Mouse (Mus musculus): Measurements from ENCODE around the gene Vhl. TPM values are rescaled to one million over a fixed set of nuclear protein-coding genes. Genes with fewer than 3 reads are reported as not detected.
A peak's percentile ranks its signal among the peaks of the same experiment; 100 is the strongest.

Vhl gene
- polyA plus RNA-seq, 1 experiment from 2014 or later, result 33.1 TPM

DNA sequence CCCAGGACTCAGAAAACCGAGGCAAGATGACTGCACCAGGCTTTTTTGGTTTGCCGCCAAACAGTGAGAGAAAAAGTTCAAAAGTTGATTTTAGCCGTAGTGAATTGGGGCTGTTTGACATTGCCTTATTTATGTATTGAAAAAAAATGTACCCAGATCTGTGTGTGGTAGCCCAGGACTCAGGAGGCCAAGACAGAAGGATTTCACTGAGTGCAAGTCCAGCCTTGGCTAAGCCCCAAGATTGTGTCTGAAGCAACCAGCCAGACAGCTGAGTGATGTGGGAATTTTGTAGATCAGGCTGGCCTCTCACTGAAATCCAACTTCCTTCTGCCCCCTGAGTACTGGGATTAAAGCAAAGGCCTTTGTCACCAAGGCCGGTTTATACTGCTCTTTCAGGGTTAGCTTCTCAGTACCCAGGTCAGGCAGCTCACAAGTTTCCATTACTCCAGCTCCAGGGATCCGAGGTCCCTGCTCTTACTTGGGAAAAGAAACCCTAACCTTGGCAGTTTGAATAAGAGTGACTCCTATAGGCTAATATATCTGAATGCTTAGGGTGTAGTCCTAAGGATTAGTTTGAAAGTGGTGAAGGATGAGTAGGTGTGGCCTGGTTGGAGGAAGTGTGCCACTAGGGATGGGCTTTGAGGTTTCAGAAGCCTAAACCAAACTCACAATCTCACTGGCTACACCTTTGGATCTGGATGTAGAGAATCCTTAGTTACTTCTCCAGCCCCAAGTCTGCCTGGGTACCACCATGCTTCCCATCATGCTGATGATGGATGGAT, 1.4 kb downstream of the Vhl start:
- DNase-seq (ENCODE audit: low spot score), result no peak

DNA sequence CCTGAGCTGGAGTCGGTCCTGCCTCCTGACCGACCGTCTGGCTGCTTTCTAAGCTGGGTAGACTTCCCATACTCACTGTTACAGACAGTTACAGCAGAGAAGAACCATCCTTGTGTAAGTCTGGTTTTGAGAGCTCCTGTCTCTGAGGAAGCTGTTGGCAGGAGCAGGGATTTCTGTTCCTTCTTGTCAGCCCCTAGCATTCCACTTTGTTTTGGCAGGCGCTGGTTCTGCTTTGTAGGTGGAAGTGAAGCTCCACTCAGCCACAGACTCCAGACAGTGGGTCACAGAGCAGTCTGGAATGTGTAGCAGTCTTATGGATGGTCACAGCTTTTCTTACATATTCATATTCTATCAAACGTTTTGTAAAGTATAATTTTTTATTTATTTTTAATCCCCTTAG, 6.6 kb downstream of the Vhl start:
- DNase-seq (ENCODE audit: low spot score), result no peak

DNA sequence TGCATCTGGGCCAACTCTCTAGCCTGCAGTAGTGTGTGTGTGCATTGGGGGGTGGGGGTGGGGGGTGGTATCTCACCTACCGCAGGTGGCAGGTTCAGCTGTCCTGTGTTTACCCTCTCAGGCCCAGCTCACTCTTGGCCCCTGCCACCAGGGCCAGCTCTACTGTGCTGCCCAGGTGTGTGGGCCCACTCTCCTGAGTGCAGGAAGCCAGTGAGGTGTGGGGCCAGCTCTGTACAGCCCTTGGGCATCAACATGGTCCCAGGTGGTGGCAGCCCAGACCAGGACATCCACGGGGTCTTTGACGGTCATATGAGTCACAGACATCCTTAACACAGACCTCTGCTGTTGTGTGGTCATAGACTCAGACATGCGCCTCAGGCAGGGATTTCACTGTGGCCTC, 9.1 kb downstream of the Vhl start:
- no peak for DNase-seq (ENCODE audit: low spot score)

DNA sequence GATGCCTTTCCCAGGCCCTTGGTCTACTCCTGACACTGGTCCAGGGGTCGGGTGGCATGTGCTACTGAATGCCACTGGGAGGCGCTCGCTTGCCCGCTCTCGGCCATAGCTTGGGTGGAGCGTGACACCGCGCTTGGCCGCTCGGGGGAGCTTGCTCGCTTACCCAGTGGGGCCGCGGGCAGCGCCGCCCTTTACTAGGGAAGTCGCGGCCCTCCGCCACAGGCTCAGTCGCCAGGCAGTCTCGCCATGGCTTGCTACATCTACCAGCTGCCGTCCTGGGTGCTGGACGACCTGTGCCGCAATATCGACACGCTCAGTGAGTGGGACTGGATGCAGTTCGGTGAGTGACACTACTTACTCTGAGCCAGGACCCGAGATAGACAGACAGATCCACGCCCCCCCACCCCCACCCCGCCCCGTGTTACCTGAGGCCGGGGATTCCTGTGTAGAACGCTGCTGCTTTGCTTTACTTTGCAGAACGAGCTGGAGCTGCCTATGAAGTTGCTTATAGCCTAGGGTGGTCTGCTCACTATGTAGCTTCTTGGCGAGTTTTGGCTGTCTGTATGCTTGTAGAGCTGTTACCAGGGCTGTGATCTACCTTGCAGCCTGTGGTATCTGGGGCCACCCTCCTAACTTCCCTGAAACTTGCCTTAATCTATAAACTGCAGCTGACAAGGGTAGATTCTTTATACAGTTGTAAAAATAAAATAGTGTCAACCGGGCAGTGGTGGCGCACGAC, 14.7 kb downstream of the Vhl start, which contains the start of gene Irak2:
TSS of gene Irak2 (plus strand) at position 166 of the 739 bp plus-strand sequence.
- DNase-seq (ENCODE audit: low spot score), result peak; percentile 94

DNA sequence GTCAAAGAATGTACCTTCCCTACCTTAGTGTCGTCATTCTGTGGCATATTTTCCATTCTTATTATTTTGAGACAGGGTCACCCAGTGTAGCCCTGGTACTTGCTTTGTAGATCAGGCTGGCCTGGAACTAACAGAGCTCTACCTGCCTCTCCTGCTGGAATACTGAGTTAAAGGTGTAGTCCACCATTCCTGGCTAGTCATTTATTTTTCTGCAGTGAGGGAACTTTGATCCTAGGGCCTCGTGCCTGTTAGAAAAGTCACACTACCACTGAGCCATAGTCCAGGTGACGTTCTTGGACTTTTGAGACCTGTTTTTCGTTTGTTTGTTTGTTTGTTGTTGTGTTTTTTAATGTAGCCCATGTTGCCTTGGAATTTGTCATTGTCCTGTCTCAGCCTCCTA, 15.4 kb downstream of the Vhl start:
- DNase-seq (ENCODE audit: low spot score), result no peak

DNA sequence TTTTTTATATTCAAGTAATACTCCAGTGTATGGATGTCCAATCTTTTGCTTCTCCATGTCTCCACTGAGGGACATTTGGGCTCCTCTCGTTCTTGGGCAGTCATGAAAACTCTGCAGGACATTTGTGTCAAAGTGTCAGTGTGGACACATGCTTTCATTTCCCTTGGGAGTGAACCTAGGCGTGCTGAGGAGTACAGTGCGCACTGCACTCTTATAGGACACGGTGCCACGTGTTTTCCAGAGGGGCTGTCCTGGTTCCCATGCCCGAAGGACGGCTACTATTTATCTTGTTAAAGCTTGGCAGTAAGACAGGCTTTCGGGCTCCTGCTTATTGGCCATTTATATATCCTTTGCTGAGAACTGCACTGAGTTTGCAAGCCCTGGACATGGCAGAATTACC, 18.8 kb downstream of the Vhl start:
- no peak for DNase-seq (ENCODE audit: low spot score)

DNA sequence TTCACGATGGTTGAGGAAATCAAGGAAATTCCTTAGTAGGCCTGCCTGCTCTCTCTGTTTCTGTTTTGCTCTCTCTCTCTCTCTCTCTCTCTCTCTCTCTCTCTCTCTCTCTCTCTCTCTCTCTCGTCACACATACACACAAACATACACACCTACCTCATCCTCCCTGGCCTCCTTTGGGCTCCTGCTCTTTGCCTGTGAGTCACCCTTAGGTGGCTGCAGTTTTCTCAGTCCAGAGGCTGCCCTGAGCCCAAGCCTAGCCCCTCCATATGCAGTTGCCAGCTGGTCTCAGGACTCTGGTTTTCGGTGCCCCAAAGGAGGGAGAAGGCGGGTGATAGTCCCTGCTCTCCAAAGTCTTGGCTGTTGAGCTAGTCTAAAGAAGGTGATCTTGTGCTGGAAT, 19.3 kb downstream of the Vhl start:
- no peak for DNase-seq (ENCODE audit: low spot score)

DNA sequence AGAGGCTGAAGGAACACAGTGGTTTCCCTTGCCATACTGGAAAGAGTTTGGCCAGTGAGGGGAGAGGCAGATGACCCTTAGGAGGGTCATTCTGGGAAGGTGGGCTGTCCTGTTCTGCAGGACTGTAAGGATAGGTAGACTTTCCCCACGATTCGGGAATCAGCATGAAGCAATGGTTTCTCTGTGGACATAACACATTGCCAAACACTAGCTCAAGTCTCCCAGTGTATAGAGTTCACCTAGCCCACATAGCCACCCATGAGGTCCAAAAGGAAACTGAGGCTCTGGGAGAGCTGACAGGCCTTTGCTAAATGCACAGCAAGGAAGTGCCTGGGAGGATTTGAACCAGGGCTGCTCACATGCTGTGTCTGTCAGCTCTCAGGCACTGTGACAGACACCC, 20.2 kb downstream of the Vhl start:
- DNase-seq (ENCODE audit: low spot score), result no peak

DNA sequence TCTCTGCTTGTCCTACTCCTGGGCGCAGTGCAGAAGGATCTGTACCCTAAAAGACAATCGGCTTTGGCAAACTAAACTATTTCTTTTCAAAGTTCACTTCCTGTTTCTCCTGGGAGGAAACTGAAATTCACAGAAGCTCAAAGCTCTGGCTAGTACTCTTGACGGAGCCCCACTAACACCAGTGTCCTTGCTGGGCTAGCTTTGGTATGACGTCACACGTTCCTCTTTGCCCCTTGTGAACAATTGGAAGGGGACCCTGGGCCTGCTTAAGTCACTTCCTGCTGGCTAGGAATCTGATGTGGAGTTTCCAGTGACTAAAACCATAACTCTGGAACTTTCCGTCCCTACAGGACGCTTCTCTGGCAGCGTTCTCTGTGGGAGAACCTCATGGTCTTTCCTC, 21.0 kb downstream of the Vhl start:
- no peak for DNase-seq (ENCODE audit: low spot score)

DNA sequence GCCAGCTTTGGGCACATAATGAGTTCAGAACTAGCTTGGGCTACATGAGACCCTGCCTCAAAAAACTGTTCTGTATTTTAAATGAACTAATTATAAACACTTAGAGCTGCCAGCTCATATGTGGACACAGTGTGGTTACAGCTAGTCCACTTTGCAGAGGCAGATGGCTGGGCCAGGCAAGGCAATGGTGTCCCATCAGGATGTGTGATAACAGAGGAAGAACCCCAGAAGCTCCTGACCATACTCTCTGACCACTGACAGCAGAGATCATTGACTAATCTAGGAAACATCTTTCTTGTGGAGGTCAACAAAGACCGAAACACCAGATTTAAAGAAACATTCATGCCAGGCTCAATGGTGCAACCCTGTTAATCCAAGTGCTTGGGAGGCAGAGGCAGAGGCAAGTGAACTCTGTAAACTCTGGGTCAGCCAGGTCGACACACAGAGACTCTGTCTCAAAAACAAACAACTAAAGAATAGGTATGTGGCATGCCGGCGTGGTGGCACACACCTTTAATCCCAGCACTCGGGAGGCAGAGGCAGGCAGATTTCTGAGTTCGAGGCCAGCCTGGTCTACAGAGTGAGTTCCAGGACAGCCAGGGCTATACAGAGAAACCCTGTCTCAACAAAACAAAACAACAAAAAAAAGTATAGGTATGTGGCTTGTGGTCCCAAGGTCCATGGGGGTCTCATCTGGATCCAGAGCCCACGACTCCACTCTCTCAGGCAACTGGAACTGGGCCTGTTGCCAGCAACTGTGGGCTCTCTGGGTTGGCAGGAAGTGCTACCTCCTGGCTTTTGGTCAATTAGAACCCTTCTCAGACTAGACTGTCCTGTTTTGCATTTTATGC, 25.8 kb downstream of the Vhl start:
- DNase-seq (ENCODE audit: low spot score), result no peak

DNA sequence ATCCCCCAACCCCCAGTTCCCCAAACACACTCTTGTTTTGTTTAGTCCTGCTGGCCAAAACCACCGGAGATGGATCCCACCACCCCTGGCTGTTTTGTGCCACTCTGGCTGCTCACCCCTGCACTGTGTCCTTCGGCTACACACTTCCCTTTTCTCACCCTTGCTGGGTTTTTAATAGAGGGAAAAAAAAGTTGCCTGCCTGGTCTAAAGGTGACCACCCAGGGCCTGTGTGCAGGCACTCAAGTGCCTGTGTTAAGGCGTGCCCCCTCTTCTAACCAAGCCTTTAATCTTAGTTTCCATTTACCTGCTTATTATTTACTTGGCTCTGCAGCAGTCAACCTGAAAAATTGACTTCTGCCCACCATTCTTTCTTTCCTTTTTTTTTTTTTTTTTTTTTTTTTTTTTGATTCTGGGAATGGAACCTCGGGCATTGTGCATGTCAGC, 26.5 kb downstream of the Vhl start:
- no peak for DNase-seq (ENCODE audit: low spot score)

DNA sequence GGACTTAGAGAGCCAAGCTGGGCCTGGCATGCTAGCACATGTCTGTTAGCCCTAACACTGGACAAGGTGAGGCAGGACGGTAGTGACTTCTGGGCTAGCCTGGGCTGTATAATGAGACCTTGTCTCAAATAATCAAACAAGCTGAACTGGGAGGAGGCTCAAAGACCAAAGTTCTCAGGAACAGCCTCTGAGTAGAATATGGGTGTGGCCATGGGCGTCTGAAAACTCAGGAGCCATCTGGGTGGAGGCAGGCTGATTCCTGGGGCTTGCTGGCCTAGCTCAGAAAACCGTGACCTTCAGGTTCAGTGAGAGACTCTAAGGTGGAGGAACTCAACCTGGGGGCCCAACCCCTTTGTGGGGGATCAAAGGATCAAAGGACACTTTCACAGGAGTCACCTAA, 27.9 kb downstream of the Vhl start:
- no peak for DNase-seq (ENCODE audit: low spot score)

DNA sequence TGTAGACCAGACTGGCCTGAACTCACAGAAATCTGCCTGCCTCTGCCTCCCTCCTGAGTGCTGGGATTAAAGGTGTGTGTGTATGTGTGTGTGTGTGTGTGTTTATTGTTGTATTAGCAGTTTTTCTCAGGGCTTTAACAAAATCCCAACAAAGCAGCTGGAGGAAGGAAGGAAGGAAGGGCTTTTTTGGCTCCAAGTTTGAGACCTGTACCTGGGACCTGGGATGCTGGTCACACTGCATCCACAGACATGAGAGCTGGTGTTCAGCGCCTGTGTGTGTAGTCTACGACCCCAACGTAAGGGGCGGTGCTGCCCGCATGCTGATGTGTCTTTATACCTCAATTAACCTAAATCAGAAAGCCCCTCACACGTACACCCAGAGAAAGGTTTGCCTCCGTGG, 29.8 kb downstream of the Vhl start:
- DNase-seq (ENCODE audit: low spot score), result no peak

DNA sequence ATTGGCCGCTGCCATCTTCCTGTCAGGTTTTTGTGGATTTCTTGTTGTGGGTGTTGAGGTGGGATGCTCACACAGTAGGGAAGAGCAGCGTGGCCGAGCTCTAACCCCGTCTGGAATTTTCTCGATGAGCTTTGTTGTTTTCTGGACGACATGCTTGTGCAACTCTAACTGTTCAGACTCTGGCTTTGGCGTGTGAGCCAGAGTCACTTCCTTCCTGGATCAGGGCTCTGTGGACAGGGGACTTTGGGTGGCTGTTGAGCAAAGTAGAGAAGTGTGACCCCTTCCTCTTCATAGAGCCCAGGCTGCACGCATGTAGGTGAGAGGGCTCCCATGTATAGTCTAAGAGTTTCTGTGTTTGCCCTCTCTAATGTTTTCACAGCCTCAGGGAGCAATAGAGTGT, 30.3 kb downstream of the Vhl start:
- DNase-seq (ENCODE audit: low spot score), result no peak

DNA sequence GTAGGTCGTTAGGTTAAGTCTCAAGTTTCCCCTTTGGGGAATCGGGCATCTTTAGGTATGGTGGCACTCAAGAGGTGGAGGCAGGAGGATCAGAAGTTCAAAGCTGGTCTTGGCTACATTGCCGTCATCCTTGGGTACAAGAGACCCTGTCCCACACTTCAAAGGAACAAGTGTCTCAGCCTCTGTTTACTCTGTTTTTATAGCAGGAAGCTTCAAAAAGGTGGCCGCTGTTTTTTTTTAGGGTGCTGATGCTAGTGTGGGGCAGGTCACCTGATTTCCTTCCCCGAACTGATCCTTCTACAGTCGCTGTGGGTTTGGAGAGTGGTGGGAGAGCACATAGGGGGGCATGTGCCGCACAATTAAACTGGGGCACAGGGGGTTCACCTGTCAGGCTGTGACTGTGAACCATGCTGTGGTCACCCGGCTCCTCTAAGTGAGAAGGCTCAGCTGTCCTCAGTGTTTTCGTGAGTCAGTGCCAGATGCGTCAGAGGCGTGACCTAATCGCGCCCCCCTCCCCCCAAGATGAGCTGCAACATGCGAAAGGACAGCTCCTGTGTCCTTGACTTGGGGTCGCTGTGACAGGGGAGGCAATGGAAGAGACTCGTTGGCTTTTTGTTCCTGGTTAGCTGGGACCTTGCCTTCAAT, 31.1 kb downstream of the Vhl start:
- DNase-seq (ENCODE audit: low spot score), result peak; percentile 26

DNA sequence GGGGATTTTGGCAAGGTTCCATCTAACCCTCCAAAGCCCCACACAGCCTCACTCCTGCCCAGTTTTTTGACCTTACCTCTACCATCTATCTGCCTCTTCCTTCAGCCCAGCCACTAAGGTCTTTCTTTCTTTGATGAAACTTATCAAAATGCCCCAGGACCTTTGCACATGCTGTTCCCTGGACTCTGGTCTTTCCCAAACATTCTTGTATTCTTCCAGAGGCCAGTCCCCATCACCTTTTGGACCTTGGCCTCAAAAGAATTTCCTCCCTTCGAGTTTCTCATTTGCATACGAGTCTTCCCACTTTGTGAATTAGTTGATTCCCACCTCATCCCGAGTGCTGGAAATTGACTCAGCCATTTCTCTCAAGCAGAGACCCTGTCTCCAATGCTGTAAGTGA, 31.7 kb downstream of the Vhl start:
- no peak for DNase-seq (ENCODE audit: low spot score)

DNA sequence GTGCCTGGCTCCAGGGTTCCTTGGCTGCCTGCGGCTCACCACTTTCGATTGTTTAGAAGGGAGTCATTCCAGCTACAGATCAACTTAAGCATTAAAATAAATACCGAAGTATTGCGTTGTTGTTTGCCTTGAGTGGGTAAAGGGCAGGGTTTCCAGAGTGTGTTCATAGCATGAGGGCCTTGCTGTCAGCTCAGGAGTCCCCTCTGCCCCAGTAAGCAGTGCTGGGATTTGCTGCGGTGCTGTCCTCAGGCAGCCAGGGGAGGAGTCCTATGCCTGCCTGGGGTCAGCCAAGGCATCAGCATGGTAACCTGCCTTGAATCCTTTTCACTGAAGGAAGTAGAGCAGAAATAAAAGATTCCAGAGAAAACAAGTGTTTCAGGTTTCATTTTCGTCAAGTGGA, 33.1 kb downstream of the Vhl start:
- DNase-seq (ENCODE audit: low spot score), result no peak

DNA sequence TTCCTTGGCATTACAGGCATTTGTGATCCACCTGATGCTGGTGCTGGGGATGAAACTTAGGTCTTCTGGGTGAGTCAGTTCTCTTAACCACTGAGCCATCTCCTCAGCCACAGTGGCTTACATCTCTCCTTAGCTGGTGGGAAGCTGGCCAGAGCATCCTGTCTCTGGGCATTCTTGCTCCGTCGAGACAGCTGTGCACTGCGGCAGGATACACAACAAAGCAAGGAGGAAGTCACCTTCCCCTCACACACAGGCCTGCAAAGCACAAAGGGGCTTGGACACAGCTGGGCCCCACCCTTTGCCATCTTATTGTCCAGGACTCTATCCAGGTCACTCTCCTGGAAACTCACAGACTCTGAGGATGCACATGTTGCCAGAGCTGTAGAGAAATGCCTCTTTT, 34.5 kb downstream of the Vhl start:
- peak; percentile 21 for DNase-seq (ENCODE audit: low spot score)

DNA sequence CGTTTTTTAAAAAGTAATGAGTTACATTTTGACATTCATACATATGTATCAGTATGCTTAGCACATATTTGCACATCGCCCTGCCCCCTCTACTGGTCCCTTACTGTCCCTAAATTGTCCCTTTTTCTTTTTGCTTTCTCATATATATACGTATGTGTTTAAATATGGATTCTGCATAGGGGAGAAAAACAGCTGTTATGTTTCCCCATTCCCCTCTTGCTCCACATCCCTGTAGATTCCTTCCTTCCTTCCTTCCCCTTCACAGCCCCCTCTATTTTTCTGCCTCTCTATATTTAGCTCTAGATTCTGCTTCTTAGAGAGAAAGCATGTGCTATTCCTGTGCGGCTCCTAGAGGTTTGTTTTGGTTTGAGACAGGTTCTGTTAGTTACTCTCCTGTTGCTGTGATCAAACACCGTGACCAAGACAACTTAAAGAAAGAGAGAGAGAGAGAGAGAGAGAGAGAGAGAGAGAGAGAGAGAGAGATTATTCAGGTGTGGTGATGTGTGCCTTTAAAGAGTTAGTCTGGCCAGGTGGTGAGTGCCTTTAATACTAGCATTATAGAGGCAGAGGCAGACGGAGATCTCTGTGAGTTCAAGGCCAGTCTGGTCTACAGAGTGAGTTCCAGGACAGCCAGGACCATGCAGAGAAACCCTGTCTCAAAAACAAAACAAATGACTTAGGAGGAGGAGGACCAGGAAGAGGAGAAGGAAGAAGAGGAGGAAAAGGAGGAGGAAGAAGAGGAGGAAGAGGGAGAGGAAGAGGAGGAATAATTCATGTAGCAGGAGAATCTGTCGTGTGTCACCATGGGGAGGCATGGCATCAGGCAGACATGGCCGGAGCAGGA, 36.1 kb downstream of the Vhl start:
- no peak for DNase-seq (ENCODE audit: low spot score)

All from thymus, postnatal 0 days (tissue).